Mouse (Mus musculus): ENCODE results near the gene 9230102O04Rik.

The 9230102O04Rik gene

DNA sequence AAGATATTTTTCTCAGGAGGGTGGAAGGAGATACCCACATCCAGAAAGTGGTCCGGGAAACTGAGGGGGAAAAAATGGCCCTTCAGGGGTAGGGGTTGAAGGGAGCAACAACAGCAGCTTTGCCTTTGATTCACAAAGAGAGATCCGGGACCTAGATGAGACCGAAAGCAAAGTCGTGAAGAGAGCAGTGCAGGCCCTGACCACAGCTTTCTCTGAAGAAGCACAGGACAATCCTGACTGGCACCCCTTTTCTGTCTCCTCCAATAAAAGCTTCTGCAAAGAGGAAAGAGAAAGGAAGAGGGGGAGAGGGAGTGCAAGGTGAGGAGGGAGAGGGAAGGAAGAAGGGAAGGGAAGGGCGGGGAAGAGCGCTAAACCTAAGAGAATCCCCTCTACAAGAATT is 17.5 kb downstream of the 9230102O04Rik start:
- DNase-seq (ENCODE audit: low read depth, low spot score) = no peak

DNA sequence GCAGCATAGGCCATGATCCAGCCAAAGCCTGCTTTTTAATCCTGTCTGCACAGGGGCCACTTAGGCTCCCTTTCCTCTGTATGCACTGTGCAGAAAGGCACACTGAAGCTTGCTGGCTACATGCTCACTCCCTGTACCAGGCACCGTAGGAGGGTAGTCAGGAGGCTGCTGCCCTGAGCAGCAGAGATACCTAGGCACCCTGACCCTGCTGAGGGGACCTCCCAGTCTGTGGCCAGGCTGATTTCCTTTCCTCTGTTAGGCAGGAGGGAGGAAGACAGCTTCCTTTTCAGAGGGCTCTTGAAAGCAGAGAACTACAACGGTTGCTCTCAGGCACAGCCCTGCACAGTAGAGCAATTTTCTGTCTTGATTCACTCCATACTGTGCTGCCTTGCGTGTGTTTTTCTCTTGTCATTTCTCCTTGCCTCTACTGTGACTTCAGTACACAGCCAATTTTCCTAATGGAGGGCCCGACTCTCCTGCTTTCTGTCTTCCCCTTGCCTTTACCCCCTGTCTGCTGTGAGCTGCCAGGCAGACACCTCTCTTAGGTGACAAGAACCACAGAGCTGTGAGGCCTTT is 18.1 kb downstream of the 9230102O04Rik start:
- no peak for DNase-seq (ENCODE audit: low read depth, low spot score)

DNA sequence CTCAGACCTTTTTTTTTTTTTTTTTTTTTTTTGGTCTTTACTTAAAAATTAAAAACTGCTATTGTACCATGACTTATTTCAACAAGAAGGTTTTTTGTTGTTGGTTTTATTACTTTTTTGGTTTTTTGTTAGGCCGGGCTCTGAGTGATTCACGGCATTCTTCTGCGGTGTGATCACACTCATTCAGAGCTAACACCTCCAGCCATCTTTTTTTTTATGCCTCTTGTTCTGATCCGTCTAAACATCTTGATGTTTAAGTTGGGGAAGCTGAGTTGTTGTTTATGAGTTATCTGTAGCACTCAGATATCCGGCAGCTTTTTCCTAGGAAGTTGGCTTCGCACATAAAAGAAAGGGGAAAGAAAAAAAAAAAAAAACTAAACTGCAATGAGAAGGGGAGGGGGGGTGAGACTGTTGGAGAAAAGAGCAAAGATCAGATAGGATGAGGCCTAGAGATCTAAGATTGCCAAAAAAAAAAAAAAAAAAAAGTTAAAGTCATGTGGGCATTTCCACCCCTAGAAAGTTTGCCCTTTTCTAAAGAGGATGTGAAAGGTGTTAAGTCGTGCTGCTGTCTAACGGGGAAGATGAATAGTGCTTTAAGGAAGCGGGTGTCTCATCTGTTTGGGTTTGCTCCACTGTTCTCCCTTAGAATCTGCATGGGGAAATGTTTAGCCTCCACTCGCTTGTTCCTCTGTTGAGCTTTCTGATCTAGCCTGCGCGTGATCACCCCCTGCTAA is 22.1 kb downstream of the 9230102O04Rik start:
- DNase-seq (ENCODE audit: low read depth, low spot score) = no peak

DNA sequence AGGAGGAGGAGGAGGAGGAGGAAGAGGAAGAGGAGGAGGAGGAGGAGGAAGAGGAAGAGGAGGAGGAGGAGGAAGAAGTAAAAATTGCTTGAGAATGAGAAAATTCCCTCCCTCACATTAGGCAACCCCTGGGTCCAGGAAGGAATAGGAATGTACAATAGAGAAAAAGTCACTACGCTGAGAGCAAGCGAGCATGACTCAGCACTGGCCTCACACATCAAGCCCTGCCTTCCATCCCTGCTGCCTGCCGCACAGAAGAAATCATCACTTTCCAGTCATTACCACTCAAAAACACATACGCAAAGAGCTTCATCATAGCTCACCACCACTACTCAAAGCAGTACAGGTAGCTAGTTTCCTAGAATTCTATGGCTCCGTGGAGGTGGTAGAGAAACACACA is 28.6 kb downstream of the 9230102O04Rik start:
- no peak for DNase-seq (ENCODE audit: low read depth, low spot score)

DNA sequence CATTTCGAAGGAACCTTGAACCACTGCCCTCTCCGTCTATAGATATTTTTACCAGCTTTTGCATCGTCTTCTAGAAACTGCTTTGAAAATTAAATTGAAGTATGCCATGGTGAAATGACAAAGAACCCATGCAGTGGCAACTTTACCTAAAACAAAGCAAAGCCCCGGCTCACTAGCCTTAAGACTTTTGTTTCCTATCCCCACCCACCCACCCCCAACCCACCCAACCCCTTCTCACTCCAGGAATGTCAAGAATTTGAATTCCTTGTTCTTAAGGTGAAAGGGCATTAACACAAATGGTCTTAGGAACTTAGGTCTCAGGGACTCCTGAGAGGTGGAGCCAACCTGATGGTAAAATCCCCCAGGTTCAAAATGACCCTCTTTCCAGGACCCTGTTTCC is 33.5 kb downstream of the 9230102O04Rik start:
- DNase-seq (ENCODE audit: low read depth, low spot score) = no peak

DNA sequence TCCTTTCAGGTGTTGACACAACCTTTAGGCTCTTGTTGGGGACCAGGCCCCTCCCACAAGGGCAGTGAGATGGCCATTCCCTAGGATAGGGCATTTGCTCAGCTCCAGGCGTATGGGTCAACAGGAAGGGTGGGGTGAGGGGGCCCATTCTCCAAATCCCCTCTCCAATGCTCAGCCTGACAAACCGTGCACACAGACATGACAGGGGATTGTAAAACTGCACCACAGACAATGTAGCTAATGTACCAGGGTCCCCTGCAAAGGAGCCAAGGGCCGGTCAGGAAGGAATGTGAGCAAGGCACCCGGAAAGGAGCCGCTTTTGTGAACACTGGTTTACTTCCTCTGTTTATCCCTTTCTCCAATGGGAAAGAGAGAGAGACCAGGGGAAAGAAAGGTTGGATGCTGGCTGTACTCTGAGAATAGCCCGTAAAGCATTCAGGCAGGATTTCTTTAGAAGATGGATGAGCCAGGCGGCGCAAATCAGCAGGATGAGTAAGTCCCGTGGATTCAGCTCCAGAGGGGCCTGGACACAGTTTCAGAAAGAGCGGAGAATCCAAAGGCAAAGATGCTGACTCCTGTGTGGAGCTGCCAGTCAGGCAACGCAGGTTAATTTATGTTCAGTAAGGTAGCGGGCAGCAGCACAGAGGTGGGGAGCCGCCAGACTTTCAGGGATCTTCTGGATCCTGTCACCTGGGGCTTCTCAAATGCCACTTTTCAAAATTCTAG is 36.3 kb downstream of the 9230102O04Rik start:
- no peak for DNase-seq (ENCODE audit: low read depth, low spot score)

DNA sequence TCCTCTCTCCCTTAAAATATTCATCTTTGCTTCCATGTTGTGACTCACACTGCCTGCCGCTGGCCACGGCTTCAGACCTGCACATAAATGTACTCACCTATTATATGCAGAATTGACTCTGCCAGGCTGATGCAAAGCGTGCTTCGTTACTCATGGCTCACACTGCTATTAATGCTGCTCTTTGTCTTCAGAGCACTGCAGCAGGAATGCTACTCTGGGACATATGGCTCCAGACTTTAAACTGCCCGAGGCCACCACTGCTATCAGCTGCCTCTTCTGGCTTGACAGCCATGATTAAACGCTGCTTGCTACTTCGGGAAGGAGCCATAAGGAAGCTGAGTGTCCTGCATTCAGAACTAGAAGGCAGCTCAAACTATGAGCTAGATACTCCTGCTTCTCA is 54.1 kb downstream of the 9230102O04Rik start:
- DNase-seq (ENCODE audit: low read depth, low spot score) = no peak

DNA sequence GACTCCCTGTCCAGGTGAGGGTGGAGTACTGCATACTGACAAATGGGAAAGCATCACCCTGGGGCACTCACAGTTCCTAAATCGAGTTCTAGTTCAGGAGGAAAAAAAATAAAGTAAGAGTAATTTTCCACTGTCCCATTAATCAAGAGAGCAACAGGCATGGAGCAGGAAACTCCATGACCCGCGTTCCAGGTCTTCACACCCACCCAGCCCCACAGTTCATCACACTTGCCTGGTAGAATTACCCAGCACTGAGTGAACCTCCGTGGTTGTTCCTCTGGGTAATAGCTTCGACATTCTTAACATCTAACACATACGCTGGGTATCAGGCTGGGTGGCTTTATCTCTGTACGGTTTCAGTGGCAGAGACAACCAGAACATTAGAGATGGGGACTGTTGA is 55.6 kb downstream of the 9230102O04Rik start:
- DNase-seq (ENCODE audit: low read depth, low spot score) = no peak

All from c-Kit-negative CD71-positive TER-119-positive erythroid progenitor cells, embryonic 14.5 days (primary cell).